In genomic region chrX:58030100-58030834, GRCm38 (mm10) we compare ENCODE assay signal across 7 mouse cellular contexts. TPM values are rescaled to one million over a fixed set of nuclear protein-coding genes. Genes with fewer than 3 reads are reported as not detected.
DNase-seq lines count a peak whose midpoint lies in the region; ATAC-seq and TF ChIP-seq lines count a peak whose summit lies in the region.

No protein-coding gene starts in this region.

- H3K4me1 ChIP-seq in ES-E14 (ENCODE audit: control insufficient read depth in 2 of 2, insufficient read depth in 2 of 2, low read length in 2 of 2, poor library complexity in 1 of 2): 0 out of 4 replicates have a peak, but pooled peaks cover 0 to 2% of the 10 kb centered on the region in 2 experiments
- no peaks in the 10 kb centered on the region for H3K4me1 ChIP-seq in embryonic facial prominence, embryonic 11.5 days (ENCODE audit: control insufficient read depth, insufficient read depth, low read length)
- H3K4me1 ChIP-seq in heart, postnatal 0 days (ENCODE audit: control insufficient read depth, insufficient read depth): no peaks in the 10 kb centered on the region
- H3K4me1 ChIP-seq in limb, embryonic 10.5 days: peaks cover 14% of the 10 kb centered on the region
- no peaks in the 10 kb centered on the region for H3K4me1 ChIP-seq in neural tube, embryonic 13.5 days (replicated peaks)

- TF ChIP-seq EP300 in heart, postnatal 0 days (IDR thresholded peaks at IDR 0.05; ENCODE audit: low read depth): no peak

- in situ Hi-C loops in ES-E14 (cut with MboI; ENCODE audit: low sequenced_read_pairs in 2 of 2, unreplicated experiment in 2 of 2): no loop called here

- H3K27me3 ChIP-seq in embryonic facial prominence, embryonic 11.5 days (ENCODE audit: control insufficient read depth, insufficient read depth, low read length): peaks cover 10% of the 10 kb centered on the region
- peaks cover 89% of the 10 kb centered on the region for H3K27me3 ChIP-seq in heart, postnatal 0 days (ENCODE audit: control insufficient read depth, insufficient read depth, low read length)
- H3K27me3 ChIP-seq in limb, embryonic 10.5 days (ENCODE audit: low read depth, poor library complexity, severe bottlenecking): peaks cover 91% of the 10 kb centered on the region
- H3K27me3 ChIP-seq in neural tube, embryonic 13.5 days: peaks cover 33% of the 10 kb centered on the region

- H3K4me3 ChIP-seq in ES-E14 (ENCODE audit: insufficient read depth in 1 of 2, low read depth in 1 of 2, low read length in 2 of 2, poor library complexity in 1 of 2, severe bottlenecking in 1 of 2): peak overlapping the region; percentile 89 to 96
- H3K4me3 ChIP-seq in embryonic facial prominence, embryonic 11.5 days (ENCODE audit: low read depth, low read length): peak overlapping the region; percentile 30
- peak overlapping the region; percentile 37 for H3K4me3 ChIP-seq in heart, postnatal 0 days (ENCODE audit: low read depth, low read length)
- peak overlapping the region; percentile 54 for H3K4me3 ChIP-seq in limb, embryonic 10.5 days
- H3K4me3 ChIP-seq in neural tube, embryonic 13.5 days: peak overlapping the region; percentile 49

- peak overlapping the region; percentile 97 for H3K9ac ChIP-seq in ES-E14 (ENCODE audit: insufficient read depth, low read depth, low read length, poor library complexity, severe bottlenecking)
- no peak overlapping the region for H3K9ac ChIP-seq in embryonic facial prominence, embryonic 11.5 days (replicated peaks; ENCODE audit: low read length)
- H3K9ac ChIP-seq in heart, postnatal 0 days (replicated peaks; ENCODE audit: low read depth, low read length): no peak overlapping the region
- H3K9ac ChIP-seq in neural tube, embryonic 13.5 days: peak overlapping the region; percentile 73

- H3K36me3 ChIP-seq in ES-E14 (ENCODE audit: control insufficient read depth, insufficient read depth, low read length, poor library complexity, severe bottlenecking): peaks cover 25% of the 10 kb centered on the region
- H3K36me3 ChIP-seq in embryonic facial prominence, embryonic 11.5 days (replicated peaks; ENCODE audit: control insufficient read depth, insufficient read depth, low read depth, low read length): no peaks in the 10 kb centered on the region
- no peaks in the 10 kb centered on the region for H3K36me3 ChIP-seq in heart, postnatal 0 days (replicated peaks; ENCODE audit: control insufficient read depth, insufficient read depth, low read length)
- no peaks in the 10 kb centered on the region for H3K36me3 ChIP-seq in limb, embryonic 10.5 days
- H3K36me3 ChIP-seq in neural tube, embryonic 13.5 days: no peaks in the 10 kb centered on the region

- peak overlapping the region; percentile 64 for H3K4me2 ChIP-seq in embryonic facial prominence, embryonic 11.5 days (ENCODE audit: low read depth, low read length)
- H3K4me2 ChIP-seq in heart, postnatal 0 days (ENCODE audit: low read depth, low read length): peak overlapping the region; percentile 56
- peak overlapping the region; percentile 57 for H3K4me2 ChIP-seq in neural tube, embryonic 13.5 days

- DNase-seq in ES-E14 (ENCODE audit: low read depth, low spot score): no peak
- DNase-seq in adrenal gland, adult 2 months: peak; percentile 78
- peak; percentile 80 for DNase-seq in embryonic facial prominence, embryonic 11.5 days (ENCODE audit: low spot score)
- peak; percentile 19 for DNase-seq in heart, postnatal 0 days (ENCODE audit: low spot score)
- peak; percentile 77 for DNase-seq in limb, embryonic 10.5 days (ENCODE audit: low spot score)

- peak overlapping the region; percentile 97 for H3K27ac ChIP-seq in ES-E14 (ENCODE audit: insufficient read depth, low read depth, low read length, poor library complexity, severe bottlenecking)
- H3K27ac ChIP-seq in embryonic facial prominence, embryonic 11.5 days (replicated peaks; ENCODE audit: low read depth, low read length): no peak overlapping the region
- no peak overlapping the region for H3K27ac ChIP-seq in heart, postnatal 0 days (ENCODE audit: low read depth)
- peak overlapping the region; percentile 81 for H3K27ac ChIP-seq in limb, embryonic 10.5 days
- H3K27ac ChIP-seq in neural tube, embryonic 13.5 days (replicated peaks): peak overlapping the region; percentile 86

- no peaks in the 10 kb centered on the region for H3K9me3 ChIP-seq in ES-E14 (ENCODE audit: control insufficient read depth, insufficient read depth, low read depth, low read length)
- H3K9me3 ChIP-seq in embryonic facial prominence, embryonic 11.5 days (replicated peaks; ENCODE audit: control insufficient read depth, low read length): no peaks in the 10 kb centered on the region
- no peaks in the 10 kb centered on the region for H3K9me3 ChIP-seq in heart, postnatal 0 days (replicated peaks; ENCODE audit: control insufficient read depth, low read length)
- H3K9me3 ChIP-seq in limb, embryonic 10.5 days (replicated peaks): no peaks in the 10 kb centered on the region
- no peaks in the 10 kb centered on the region for H3K9me3 ChIP-seq in neural tube, embryonic 13.5 days

- peak; percentile 91 for ATAC-seq in embryonic facial prominence, embryonic 11.5 days (replicated peaks; ENCODE audit: insufficient number of reproducible peaks, low FRiP score, low TSS enrichment, low read depth)
- ATAC-seq in heart, postnatal 0 days (ENCODE audit: insufficient read depth, low read depth): peak; percentile 87
- peak; percentile 92 for ATAC-seq in neural tube, embryonic 13.5 days (ENCODE audit: low read depth)
- no peak for ATAC-seq in granulocyte monocyte progenitor cell, adult 5-6 weeks (replicated peaks; ENCODE audit: poor library complexity, severe bottlenecking)

- 15% methylated on average over 44 of the region's 48 CpGs for WGBS in embryonic facial prominence, embryonic 11.5 days
- 20% methylated on average over 47 of the region's 48 CpGs for WGBS in heart, postnatal 0 days
- 8% methylated on average over 48 of the region's 48 CpGs for WGBS in limb, embryonic 10.5 days
- WGBS in neural tube, embryonic 13.5 days: 17% methylated on average over 48 of the region's 48 CpGs

- no peak for TF ChIP-seq CTCF in heart, postnatal 0 days (IDR thresholded peaks at IDR 0.05; ENCODE audit: low read depth)

TF ChIP-seq in ES-E14, 5 proteins besides CTCF, POLR2A, EP300 and RAD21:
- TF ChIP-seq ZNF384 (IDR thresholded peaks at IDR 0.05; ENCODE audit: low read depth, low read length) (no peak), HCFC1 (IDR thresholded peaks at IDR 0.05; ENCODE audit: borderline replicate concordance, insufficient read depth, low read length) (no peak), MAFK (IDR thresholded peaks at IDR 0.05; ENCODE audit: insufficient read depth, low read depth, low read length) (no peak), CHD2 (IDR thresholded peaks at IDR 0.05; ENCODE audit: low read depth, low read length) (no peak), ZC3H11A (IDR thresholded peaks at IDR 0.05; ENCODE audit: borderline replicate concordance, low read depth, low read length) (no peak)
TF ChIP-seq in ES-E14: peak in this region for 0.

RNA-seq across cellular contexts. Expression of gene Zic3, which starts 7.8 kb away (rescaled TPM):
- 40.4 and 41.0 TPM in 2 replicates for total RNA-seq in ES-E14 (2012; rRNA removed)
- total RNA-seq in adrenal gland, adult 2 months (2021): not detected
- polyA plus RNA-seq in adrenal gland, adult 2 months (2012; rRNA removed): not detected in 2 replicates
- polyA plus RNA-seq in embryonic facial prominence, embryonic 11.5 days (2014; fragmentation: Nextera tagmentation; extraction: Ambion mirVana): 3.9 and 4.6 TPM in 2 replicates
- total RNA-seq in heart, postnatal 0 days (2014; rRNA removed; ENCODE audit: low replicate concordance): not detected in 2 replicates
- 0.04 TPM in 1 of 2 replicates, not detected in the other for polyA plus RNA-seq in heart, postnatal 0 days (2015; fragmentation: Nextera tagmentation; extraction: Ambion mirVana)
- 6.7 and 11.4 TPM in 2 replicates for polyA plus RNA-seq in limb, embryonic 10.5 days (2016; fragmentation: Nextera tagmentation; extraction: Ambion mirVana)
- polyA plus RNA-seq in neural tube, embryonic 13.5 days (2015; fragmentation: Nextera tagmentation; extraction: Ambion mirVana): 14.9 and 16.3 TPM in 2 replicates
- not detected in 2 replicates for total RNA-seq in granulocyte monocyte progenitor cell, adult 5-6 weeks (2014; fragmentation: Nextera tagmentation)
- not detected in 2 replicates for total RNA-seq in granulocyte monocyte progenitor cell, adult 5-6 weeks (2017)

Comparison
In these comparisons a context has a peak if more than half of its experiments do, and no peak if none do; other contexts are left out.
1. H3K27ac ChIP-seq: peak in ES-E14 (single experiment), limb, embryonic 10.5 days (single experiment) and neural tube, embryonic 13.5 days (single experiment); none in embryonic facial prominence, embryonic 11.5 days (single experiment) and heart, postnatal 0 days (single experiment).
2. H3K4me3 ChIP-seq: peak in every context shown above with its lines; median percentile 92 in ES-E14; 54 in limb, embryonic 10.5 days; 49 in neural tube, embryonic 13.5 days; 37 in heart, postnatal 0 days; 30 in embryonic facial prominence, embryonic 11.5 days.
3. H3K9ac ChIP-seq: peak in ES-E14 (single experiment) and neural tube, embryonic 13.5 days (single experiment); none in embryonic facial prominence, embryonic 11.5 days (single experiment) and heart, postnatal 0 days (single experiment).
4. Peak in every context shown above with its lines, with median percentiles within 50 percentile points of each other: H3K4me2 ChIP-seq.